Comparison of ENCODE assay signal across 12 mouse cellular contexts in genomic region chr2:93404169-93404568, GRCm38 (mm10). TPM values are rescaled to one million over a fixed set of nuclear protein-coding genes. Genes with fewer than 3 reads are reported as not detected.
DNase-seq lines count a peak whose midpoint lies in the region; ATAC-seq and TF ChIP-seq lines count a peak whose summit lies in the region.
"Had no signal": no experiment of that assay in that cellular context is flagged by ENCODE, and none has a peak within 500 bp of the region (broad histone marks: within the 10 kb centered on the region; RNA-seq: fewer than 3 reads in every experiment).

No protein-coding gene starts in this region.

- H3K4me2 ChIP-seq in heart, embryonic 13.5 days, result no peak overlapping the region
- H3K4me2 ChIP-seq in lung, embryonic 14.5 days, result no peak overlapping the region

- peaks cover 17% of the 10 kb centered on the region for H3K4me1 ChIP-seq in heart, embryonic 13.5 days
- peaks cover 6% of the 10 kb centered on the region; the same call in 1 of the 2 replicates for H3K4me1 ChIP-seq in lung, embryonic 14.5 days (ENCODE audit: insufficient read depth)
- no peaks in the 10 kb centered on the region for H3K4me1 ChIP-seq in cortical plate, adult 2 months (ENCODE audit: control insufficient read depth, insufficient read depth, low read length)

- H3K4me3 ChIP-seq in heart, embryonic 13.5 days, result no peak overlapping the region
- H3K4me3 ChIP-seq in lung, embryonic 14.5 days (ENCODE audit: low read depth, low read length), result no peak overlapping the region
- no peak overlapping the region for H3K4me3 ChIP-seq in cortical plate, adult 2 months (ENCODE audit: insufficient read depth, low read length)
- H3K4me3 ChIP-seq: erythroblast, embryonic 14.5 days; myocyte had no signal

- ATAC-seq in heart, embryonic 13.5 days (ENCODE audit: extremely low read depth, insufficient number of reproducible peaks, low FRiP score, low TSS enrichment), result no peak
- no peak for ATAC-seq in lung, embryonic 14.5 days (ENCODE audit: insufficient read depth)

- peak; percentile 58 for TF ChIP-seq CTCF in lung, embryonic 14.5 days (IDR thresholded peaks at IDR 0.05; ENCODE audit: low read depth)
- peak; percentile 14; the same call in 1 of the 2 replicates for TF ChIP-seq CTCF in cortical plate, adult 2 months (IDR thresholded peaks at IDR 0.05; ENCODE audit: extremely low read depth, insufficient read depth, low read length)

- H3K27ac ChIP-seq in heart, embryonic 13.5 days (replicated peaks), result 0 out of 2 replicates have a peak overlapping the region, but pooled peaks have one; percentile 44
- H3K27ac ChIP-seq in lung, embryonic 14.5 days (ENCODE audit: low read depth), result no peak overlapping the region
- no peak overlapping the region for H3K27ac ChIP-seq in cortical plate, adult 2 months (ENCODE audit: insufficient read depth, low read length)

- WGBS in heart, embryonic 13.5 days, result 27% methylated on average over 4 of the region's 4 CpGs
- 22% methylated on average over 4 of the region's 4 CpGs for WGBS in lung, embryonic 14.5 days

- H3K9ac ChIP-seq in heart, embryonic 13.5 days, result no peak overlapping the region
- H3K9ac ChIP-seq in lung, embryonic 14.5 days, result no peak overlapping the region

- peaks cover 7% of the 10 kb centered on the region; the same call in 1 of the 2 replicates for H3K27me3 ChIP-seq in heart, embryonic 13.5 days (replicated peaks)
- H3K27me3 ChIP-seq in lung, embryonic 14.5 days (ENCODE audit: insufficient read depth, low read length), result no peaks in the 10 kb centered on the region
- H3K27me3 ChIP-seq in splenic B cell, adult 2 months (ENCODE audit: control insufficient read depth, insufficient read depth, low read length, poor library complexity, severe bottlenecking), result no peaks in the 10 kb centered on the region

- H3K36me3 ChIP-seq in heart, embryonic 13.5 days, result no peaks in the 10 kb centered on the region
- H3K36me3 ChIP-seq in lung, embryonic 14.5 days (ENCODE audit: insufficient read depth), result no peaks in the 10 kb centered on the region
- H3K36me3 ChIP-seq in splenic B cell, adult 2 months (ENCODE audit: control insufficient read depth, insufficient read depth, low read length, poor library complexity, severe bottlenecking), result no peaks in the 10 kb centered on the region
- H3K36me3 ChIP-seq: G1E had no signal

- no peak for DNase-seq in heart, adult 8-10 months (ENCODE audit: low spot score)
- peak; percentile 34 for DNase-seq in lung, embryonic 14.5 days
- DNase-seq in lung, postnatal 36 days, result no peak
- peak; percentile 35 for DNase-seq in splenic B cell, adult 2 months (ENCODE audit: low read depth, low spot score)
- no peak for DNase-seq in layer of hippocampus, adult 8-10 months (ENCODE audit: low spot score in 2 of 2)
- DNase-seq: cerebellum, adult 8-10 months; heart, postnatal 14 days had no signal

- no peak for TF ChIP-seq POLR2A in cortical plate, adult 2 months (IDR thresholded peaks at IDR 0.05; ENCODE audit: extremely low read depth, insufficient read depth, low read length)

- no peaks in the 10 kb centered on the region for H3K9me3 ChIP-seq in heart, embryonic 13.5 days
- no peaks in the 10 kb centered on the region for H3K9me3 ChIP-seq in lung, embryonic 14.5 days (ENCODE audit: low read depth, low read length)
- H3K9me3 ChIP-seq: G1E had no signal

RNA-seq across cellular contexts. Expression of gene Cd82, which starts 58.8 kb away (rescaled TPM):
- polyA plus RNA-seq in heart, embryonic 13.5 days (2015; fragmentation: Nextera tagmentation; extraction: Ambion mirVana), result 24.6 and 27.2 TPM in 2 replicates
- total RNA-seq in heart, adult 8-10 months (2022), result 10 to 100 TPM; 15.6 to 24.4 (median 17.1) TPM
- 21.7 and 22.2 TPM in 2 replicates for polyA plus RNA-seq in lung, embryonic 14.5 days (2014; fragmentation: Nextera tagmentation; extraction: Ambion mirVana)
- 35.2 and 45.3 TPM in 2 replicates for polyA plus RNA-seq in cortical plate, adult 2 months (2012; rRNA removed)
- 10 to 100 TPM; 21.7 to 42.4 (median 29.3) TPM for total RNA-seq in layer of hippocampus, adult 8-10 months (2022)

Comparison
In these comparisons a context has a peak if more than half of its experiments do, and no peak if none do; other contexts are left out.
1. DNase-seq: peak in lung, embryonic 14.5 days (single experiment) and splenic B cell, adult 2 months (single experiment); none in heart, adult 8-10 months (single experiment), lung, postnatal 36 days (single experiment) and layer of hippocampus, adult 8-10 months (0 of 2).